Mouse (Mus musculus): ENCODE measurements at regions not wholly inside any gene's neighbourhood (a gene's known extent, or its start where the extent isn't known, plus 50 kb on each side); places are given as distances from the start of the nearest gene placed in this dataset.
"Not testable (repeated sequence)": the region's sequence is repeated elsewhere in the genome, so short reads cannot be mapped to it uniquely, and the experiment has no call there.

DNA sequence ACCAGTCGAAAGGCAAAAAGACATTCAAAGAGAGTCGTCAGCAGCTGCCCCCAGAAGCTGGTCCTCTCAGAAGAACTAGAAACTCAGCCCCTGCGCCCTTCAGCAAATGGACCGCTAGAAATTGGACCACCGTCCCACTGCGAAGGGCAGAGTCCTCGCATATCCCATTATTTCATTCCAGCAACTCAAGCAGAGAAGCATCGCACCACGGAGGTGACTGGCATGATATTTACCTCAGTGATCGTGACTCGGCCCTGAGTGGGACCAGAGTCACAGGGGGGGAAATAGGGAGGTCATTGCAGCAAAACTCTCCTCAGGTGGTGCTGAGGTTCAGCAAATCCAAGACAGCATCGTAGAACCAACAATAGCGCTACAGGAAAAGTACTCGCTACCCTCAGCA is 105.7 kb upstream of the Nt5e start:
- no peak for DNase-seq (ENCODE audit: low spot score in 2 of 2)

GRCm38 (mm10) chr9:88221850-88222353 is 105.1 kb upstream of the Nt5e start:
- peak in 1 of 2 experiments; percentile 11 for DNase-seq (ENCODE audit: low spot score in 2 of 2)

GRCm38 (mm10) chr9:88237126-88237525 is 89.9 kb upstream of the Nt5e start:
- no peak for DNase-seq (ENCODE audit: low spot score in 2 of 2)

DNA sequence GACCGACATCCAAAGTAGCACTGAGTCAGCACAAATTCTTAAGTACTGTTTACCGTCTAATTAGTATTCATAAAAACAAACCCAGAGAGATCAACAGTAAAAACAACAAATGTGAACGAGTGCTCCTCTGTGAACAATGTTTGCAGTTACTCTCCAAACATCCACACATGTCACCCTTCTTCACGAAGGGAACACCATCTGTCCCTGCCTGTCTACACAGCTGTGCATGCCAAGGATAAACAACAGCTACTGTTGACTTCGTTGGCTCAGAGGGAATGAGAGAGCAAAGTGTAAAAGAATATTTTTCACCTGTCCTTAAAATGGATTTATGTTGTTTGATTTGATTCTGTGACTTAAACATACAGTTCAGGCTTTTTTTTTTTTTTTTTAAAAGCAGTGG is 88.7 kb upstream of the Nt5e start:
- no peak for DNase-seq (ENCODE audit: low spot score in 2 of 2)

DNA sequence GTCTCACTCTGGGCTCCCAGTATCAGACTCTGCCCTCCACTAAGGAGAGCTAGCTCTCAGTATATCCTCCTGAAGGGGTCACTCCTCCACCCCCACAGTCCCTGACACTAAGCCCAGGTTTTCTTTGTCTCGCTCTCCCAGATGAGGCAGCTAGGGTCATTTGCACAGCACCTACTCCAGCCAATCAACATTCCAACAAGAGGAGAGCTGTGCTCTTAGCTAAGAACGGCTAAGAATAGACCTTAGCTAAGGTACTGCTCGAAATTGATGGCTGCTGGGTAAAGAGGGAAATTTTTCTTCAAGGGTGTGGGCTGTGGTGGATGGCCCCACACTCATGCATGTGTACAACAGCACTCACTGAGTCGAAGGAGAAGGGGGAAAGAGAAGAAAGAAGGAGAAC is 86.3 kb upstream of the Nt5e start:
- DNase-seq (ENCODE audit: low spot score in 2 of 2) = no peak

- peak; percentile 72 to 80 for DNase-seq (ENCODE audit: low spot score in 2 of 2)
These were observed 85.6 kb upstream of the Nt5e start for GRCm38 (mm10) chr9:88241203-88241995.

DNA sequence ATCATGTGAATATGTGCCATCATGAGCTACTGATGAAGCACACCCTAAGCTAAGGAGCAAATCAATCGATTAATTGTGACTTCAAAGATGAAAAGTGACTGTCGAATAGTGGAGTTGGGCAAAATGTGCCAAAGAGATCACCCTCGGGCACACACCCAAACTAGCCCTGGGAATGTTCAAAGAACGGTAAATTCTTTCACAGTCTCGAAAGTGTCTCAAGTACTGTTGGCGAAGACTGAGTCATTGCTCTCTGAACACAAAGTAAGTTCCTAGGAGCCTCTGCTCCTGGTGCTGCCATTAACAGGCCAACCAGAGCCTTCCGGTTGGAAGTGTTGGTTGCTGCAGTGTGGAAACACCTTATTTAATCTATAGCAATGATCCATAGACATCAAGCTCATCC is 84.5 kb upstream of the Nt5e start:
- no peak for DNase-seq (ENCODE audit: low spot score in 2 of 2)

- no peak for DNase-seq (ENCODE audit: low spot score in 2 of 2)
These were observed 82.5 kb upstream of the Nt5e start for GRCm38 (mm10) chr9:88244492-88244891.

DNA sequence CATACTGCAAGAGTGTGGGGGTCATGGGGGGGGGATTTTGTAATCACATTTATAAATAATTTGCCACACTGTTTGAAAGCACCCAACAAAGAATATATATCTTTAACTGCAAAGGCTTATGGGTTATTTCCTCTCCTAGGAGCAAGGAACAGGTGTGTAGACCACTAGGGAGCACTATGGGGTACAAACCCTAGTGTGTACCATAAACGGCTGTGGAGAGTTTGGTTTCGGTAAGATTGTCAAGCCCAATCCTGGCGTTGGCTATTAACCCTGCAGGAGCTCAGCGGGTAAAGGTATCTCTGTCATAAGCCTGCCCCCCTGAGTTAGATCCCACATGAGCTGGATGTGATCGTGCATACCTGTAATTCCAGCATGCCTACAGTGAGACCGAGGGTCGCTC is 71.0 kb upstream of the Nt5e start:
- DNase-seq (ENCODE audit: low spot score in 2 of 2) = no peak

DNA sequence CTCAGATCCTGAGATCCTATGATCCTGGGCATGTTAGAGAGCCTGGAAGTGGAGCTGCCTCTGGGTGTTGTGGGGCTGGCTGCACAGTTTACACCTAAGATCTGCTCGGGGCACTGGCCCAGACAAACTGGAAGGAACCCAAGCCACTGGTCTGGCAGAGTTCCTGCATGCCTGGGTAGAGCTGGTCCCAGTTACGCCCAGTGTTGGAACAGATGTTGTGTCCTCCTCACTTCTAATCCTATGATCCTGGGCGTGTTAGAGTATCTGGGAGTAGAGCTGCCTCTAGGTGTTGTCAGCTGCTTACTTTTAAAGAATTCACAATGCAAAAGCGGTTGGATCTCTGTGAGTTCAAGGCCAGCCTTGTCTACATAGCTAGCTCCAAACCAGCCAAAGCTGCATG is 67.4 kb upstream of the Nt5e start:
- no peak for DNase-seq (ENCODE audit: low spot score in 2 of 2)

- no peak for DNase-seq (ENCODE audit: low spot score in 2 of 2)
These were observed 66.8 kb upstream of the Nt5e start for GRCm38 (mm10) chr9:88260072-88260635.

DNA sequence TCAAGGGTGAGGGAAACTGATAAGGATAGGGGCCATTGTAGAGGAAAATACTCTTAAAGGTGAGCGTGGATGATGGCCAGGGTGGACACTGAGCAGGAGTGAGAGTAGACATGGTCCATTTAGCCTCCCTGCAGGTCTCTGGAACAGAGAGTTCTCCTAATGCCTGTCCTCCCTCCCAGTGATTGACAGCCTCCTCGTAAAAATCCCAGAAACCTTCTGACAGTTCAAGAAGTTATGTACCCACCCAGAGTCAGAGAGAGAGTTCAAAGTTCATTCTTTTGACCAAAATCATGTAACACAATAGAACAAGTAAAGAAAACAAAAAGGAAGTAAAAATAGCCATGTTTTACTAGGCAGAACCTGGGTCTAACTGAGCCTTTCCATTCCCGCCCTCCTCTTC is 64.5 kb upstream of the Nt5e start:
- no peak for DNase-seq (ENCODE audit: low spot score in 2 of 2)

- not testable (repeated sequence) for DNase-seq (ENCODE audit: low spot score in 2 of 2)
These were observed 60.7 kb upstream of the Nt5e start for GRCm38 (mm10) chr9:88266346-88266745.

- DNase-seq (ENCODE audit: low spot score in 2 of 2) = no peak
These were observed 58.2 kb upstream of the Nt5e start for GRCm38 (mm10) chr9:88268811-88269210.

DNA sequence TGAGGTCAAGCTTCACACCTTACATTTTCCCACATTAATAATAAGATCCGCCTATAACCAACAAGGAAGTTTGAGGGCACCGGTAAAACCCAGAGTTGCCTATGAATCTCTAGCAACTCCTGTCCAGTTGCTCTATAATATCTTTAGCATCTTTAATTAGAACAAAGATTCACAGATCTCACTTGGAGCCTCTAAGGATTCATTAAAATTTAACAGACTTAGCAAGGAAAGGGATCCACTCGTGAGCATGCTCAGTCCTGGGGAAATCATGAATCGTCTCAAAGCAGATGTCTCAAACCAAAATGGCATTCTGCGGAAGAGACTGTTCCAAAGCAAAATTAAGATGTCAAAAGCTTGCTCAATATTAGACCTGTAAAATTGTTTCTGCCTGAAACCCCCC is 57.8 kb upstream of the Nt5e start:
- no peak for DNase-seq (ENCODE audit: low spot score in 2 of 2)

GRCm38 (mm10) chr9:88270836-88271235 is 56.2 kb upstream of the Nt5e start:
- DNase-seq (ENCODE audit: low spot score in 2 of 2) = no peak

DNA sequence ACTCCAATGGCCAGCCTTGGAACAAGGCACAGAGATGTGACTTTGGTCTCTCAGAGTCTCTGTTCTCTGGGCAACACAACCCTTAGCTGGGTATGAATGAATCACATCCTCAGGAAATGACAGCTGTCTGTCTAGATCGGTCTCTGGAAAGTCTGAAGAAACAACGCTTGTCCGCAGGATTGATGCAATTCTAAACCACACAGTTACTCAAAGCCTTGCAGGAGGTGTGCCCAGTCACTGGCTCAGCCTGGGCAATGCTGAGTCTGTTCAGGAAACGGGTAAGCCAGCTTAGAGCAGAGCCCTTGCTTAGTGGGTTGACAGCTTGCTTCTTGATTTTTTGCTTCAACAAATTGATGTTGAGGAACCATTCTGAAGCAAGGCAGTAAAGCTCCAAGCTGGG is 53.7 kb upstream of the Nt5e start:
- no peak for DNase-seq (ENCODE audit: low spot score in 2 of 2)

DNA sequence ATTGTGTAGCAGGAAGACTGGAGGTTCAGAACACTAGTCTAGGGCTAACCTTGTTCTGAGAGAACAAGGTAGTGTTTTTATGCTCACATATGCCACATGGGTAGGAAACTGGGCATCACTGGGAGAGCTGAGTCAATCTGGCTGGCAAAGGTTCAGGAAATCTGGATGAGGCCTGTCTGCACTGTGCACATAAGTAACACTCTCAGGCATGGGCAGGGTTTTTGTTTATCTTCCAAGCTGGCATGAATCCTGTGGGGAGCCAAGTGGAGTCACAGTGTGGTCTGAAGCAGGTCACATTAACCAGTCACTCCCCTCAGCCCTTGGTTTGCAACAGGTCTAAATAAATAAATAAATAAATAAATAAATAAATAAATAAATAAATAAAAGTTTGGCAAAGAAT is 53.0 kb upstream of the Nt5e start:
- no peak for DNase-seq (ENCODE audit: low spot score in 2 of 2)

DNA sequence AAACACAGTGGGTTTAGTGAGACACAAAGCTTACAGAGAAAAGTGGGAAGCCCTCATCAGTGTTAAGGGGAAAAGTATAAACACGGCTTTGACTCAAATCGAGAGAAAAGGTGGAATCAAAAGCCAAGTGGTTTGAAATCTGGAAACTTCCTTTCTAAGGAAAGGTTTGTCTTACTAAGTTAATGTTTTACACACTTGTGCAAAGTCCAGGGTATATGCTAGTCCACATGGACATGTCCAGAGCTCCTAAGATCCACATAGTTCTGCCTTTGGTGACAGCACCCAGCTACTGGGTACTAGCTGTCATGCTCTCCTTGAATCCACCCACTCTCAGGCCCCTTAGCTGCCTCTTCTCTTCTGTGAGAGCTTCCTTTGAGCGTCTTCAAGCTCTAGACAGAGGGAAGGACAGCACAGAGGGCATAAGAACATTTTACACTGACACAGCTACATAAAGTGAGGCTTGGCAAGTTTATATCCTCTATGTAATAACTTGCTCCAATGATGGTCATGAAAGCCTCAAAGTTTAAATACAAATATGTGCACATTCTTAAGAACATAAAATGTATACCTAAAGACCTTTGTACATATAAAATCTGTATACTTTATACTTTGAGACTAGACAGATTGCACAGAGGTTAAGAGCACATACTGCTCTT is 52.2 kb upstream of the Nt5e start:
- no peak for DNase-seq (ENCODE audit: low spot score in 2 of 2)

GRCm38 (mm10) chr9:88276023-88276568 is 50.9 kb upstream of the Nt5e start:
- DNase-seq (ENCODE audit: low spot score in 2 of 2) = no peak

DNA sequence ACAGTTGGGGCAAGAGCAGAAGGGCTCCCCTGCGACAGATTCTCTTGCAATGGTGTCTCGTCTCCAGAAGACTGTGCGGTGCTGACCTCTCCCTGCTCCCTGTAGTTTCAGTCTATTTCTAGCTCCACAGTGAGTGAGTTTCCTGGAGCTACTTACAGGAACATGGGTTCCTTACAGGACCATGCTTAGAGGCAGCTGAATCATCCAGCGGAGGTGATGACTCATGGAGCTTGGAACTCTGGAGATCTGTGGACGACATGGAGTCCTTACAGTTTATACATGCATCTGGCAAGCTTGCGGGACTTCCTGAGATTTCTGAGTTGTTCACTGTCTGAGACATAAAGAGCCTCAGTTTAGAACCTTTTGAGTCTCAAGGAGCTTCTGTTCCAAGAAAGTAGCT is 50.0 kb upstream of the Nt5e start:
- no peak for DNase-seq (ENCODE audit: low spot score in 2 of 2)

All from thymus, postnatal 10 days (tissue).